Mouse (Mus musculus) cerebellum, adult 8-10 months (tissue): ENCODE data around the gene Cuedc2.

Experiments used
- DNase-seq: peaks from one replicate; pipeline ENCODE4 v3.0.0; 2022

The Cuedc2 gene

DNA sequence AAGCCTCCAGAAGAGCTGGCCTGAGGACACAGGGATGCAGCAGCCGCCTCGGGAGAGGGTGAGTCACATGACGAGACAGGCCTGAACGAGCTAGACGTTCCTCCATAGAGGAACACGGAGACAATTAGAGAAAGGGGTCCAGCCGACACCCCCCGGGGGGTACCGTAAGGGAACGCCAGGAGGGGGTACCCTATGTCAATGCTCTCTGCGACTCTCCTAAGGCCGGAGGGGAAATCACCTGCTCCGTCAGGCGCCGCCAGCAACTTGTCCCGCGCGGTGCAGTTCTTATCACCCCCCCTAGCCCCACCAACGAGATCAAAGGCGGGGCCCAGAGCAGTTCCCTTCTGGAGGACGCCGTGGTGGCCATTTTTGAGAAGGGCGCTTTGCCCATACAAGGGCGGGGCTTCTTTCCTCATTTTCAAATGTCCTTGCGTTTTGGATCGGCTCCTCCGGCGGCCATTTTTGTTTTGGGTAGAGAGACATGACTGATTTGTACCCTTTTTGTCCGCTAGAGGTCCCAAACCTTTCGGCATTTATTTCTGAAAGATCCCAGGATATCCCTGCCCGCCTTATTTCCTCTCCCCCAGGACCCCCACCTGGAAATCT is at the start of gene Cuedc2:
TSS of gene Cuedc2 (minus strand) at position 372 of the 606 bp plus-strand sequence.
- peak; percentile 99 for DNase-seq

- DNase-seq: no peak
These were observed 43.8 kb upstream of the Cuedc2 start for GRCm38 (mm10) chr19:46382275-46382674.

DNA sequence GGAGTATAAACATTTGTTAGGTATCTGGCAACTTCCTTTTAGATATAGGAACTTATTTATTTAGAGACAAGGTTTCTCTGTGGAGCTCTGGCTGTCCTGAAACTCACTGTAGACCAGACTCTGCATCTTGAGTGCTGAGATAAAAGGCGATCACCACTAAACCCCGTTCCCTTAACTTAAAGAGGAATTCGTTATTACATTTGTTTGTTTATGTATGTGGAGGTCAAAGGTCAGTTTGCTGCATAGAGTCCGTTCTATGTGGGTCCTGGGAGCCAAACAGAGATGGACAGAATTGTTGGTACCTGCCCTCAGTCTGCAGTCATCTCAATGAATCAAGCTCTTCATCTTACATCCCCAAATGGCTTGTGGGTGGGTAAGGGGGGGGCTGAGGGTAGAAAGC is 37.4 kb upstream of the Cuedc2 start:
- no peak for DNase-seq

DNA sequence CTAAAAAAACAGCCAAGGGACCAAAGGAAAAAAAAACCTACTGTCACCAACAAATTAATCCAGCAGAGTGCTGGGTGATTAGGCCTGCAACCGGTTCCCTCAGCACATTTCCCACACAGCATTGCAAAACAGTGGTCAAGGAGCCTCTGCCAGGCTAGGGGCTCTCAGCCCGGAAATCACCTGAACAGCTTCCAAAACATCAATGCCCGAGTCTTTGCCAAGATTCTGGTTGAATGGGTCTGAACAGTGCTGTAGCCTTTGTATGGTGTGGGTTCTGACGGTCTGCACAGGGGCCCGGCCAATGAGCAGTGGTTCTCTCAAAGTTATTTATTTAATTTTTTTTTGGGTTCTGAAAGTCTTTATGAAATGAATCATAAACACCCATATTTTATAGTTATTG is 37.0 kb upstream of the Cuedc2 start:
- DNase-seq: no peak

DNA sequence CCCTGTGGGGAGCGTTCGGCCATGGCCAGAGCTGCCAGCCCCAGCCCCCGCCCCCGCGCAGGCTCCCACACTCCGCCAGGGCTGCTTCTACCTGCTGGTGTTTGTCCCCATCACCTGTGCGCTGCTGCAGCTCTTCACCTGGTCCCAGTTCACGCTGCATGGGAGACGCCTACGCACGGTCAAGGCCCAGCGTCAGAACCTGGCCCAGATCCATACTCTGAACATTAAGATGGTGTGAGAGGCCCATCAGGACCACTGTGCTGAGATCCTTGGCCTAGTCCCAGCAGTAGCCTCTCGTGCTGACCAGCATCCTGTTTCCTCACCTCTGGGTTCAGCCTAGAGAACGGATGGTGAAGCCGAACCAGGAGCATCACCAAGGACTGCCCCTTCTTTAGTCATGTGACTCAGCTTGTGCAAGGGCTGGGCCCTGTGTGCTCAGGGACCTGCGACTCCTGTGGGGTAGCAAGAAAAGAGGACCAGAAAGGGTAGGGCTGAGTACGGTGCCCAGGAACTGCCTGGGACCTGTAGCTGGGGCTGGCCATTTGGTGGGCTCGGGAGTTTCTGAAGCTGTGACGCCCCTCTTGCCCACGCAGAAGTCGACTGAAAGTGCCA is 36.1 kb upstream of the Cuedc2 start:
- no peak for DNase-seq

DNA sequence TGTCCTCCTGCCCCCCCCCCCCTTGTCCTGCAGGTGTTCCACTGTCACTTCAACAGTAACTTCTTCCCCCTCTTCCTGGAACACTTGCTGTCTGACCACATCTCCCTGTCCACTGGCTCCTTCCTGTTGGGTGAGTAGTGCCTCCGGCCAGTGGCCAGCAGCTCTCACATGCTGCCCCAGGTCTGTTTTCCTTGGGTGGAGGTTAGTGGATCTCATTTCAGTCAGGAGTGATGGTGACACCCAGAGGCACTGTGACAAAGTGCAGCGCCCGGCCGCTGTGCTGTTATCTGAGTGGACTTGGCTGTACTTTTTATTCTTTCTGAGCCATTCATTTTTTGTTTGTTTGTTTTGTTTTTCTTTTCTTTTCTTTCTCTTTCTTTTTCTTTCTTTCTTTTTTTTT is 30.7 kb upstream of the Cuedc2 start:
- peak; percentile 59 for DNase-seq

GRCm38 (mm10) chr19:46367798-46368590 is 29.5 kb upstream of the Cuedc2 start:
- DNase-seq: no peak

DNA sequence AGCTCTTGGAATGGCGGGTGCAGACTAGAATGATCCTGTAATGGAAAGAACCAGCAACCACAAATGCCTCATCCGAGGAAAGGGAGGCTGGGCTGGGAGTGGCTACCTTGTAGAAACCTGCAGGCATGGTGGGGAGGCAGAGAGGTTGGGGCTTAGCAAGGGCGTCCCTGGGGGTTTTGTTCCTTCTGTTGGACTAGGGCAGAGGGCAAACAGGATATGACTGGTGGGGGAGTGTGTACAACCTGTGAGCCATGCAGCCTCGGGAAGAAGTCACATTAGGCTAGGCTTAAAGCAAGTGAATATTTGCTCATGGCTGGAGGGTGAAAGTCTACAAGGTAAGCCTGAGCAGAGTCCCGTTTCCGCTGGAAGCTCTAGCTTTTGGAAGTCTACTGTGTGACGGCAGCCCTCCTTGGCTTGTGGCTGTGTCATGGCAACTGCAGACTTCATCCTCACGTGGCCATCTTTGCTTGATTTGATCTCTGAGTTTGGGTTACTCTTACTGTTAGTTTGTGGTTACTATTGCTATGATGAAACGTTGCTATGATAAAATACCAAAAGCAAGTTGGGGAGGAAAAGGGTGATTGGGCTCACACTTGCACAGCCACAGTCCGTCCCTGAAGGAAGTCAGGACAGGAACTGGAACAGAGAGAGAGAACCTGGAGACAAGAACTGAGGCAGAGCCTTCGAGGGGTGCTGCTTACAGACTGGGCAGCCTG is 24.9 kb upstream of the Cuedc2 start:
- no peak for DNase-seq

GRCm38 (mm10) chr19:46362104-46362503 is 23.6 kb upstream of the Cuedc2 start:
- no peak for DNase-seq

- DNase-seq: no peak
These were observed 19.9 kb upstream of the Cuedc2 start for GRCm38 (mm10) chr19:46358381-46358780.

GRCm38 (mm10) chr19:46357344-46358280 is 19.1 kb upstream of the Cuedc2 start:
- no peak for DNase-seq

DNA sequence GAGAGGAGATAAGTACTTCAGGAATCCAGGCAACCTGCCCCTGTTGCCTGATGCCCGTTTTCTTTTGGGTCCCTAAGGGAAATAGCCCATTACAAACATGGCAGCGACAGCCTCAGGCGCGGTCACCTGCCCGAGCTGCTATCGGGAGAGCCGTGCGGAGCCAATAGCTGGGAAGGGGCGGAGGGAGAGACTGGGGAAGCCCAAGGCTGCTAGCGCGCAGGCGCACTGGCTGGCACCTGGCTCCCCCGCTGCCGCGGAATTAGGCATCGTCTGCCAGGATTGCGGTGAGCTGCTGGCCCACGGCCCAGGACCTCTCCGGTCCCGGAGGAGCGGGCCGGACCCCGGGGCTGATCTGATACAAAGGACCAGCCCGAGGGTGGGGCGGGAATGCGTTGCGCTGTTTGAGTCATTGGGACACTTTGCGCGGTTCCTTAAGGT is 18.2 kb upstream of the Cuedc2 start:
- peak; percentile 92 for DNase-seq

DNA sequence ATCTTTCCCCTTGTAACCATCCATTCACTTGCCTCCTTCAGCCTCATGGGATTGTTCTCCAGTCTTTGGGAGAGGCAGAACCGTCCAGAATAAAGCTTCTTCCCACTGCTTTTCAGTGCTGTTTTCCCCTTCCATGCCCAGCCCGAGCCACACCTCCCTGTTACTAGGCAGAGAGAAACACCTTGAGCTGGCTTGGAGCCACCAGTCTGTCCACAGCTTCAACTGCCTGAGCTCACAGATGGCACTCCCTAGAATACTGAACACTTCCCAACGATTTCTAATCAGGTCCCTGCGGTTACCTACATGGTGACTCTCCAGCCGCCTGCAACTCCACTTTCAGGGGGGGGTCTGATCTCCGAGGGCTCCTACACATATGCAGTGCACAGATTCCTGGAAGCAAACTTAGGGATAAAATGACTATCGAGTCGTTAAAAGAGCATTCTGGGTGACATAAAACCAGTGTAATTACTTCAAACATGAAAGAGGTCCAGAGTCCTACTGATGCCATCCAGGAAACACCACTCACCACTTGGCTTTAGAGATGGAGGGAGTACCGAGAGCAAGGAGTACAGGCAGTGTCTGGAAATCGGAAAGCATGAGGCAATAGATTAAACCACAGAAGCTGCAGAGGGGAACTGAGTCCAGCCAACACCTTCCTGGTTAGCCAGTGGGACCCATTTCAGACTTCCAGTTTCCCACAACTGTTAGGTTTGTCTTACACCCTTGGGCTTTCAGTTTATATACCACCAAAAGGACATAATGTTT is 11.8 kb upstream of the Cuedc2 start, which contains the start of gene 2310034G01Rik:
TSS of gene 2310034G01Rik (minus strand) at position 135 of the 765 bp plus-strand sequence.
- DNase-seq: no peak

DNA sequence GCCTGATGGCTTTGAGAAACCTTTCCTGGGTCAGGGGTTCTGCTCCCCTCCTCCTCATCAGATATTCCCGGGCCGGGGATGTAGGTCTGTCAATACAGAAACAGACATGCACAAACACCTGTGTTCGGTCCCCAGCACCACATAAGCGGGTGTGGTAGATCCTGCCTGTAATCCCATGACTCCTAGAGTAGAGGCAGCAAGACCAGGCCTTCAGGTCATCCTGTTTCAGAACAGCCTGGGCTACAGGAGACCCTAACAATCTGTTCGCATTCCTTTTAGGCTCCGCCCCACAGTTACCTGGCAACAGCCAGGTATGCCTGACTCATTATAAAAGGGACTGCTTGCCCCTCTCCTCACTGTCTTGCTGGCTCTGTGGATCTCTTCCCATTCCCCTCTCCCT is 11.0 kb upstream of the Cuedc2 start:
- DNase-seq: no peak

DNA sequence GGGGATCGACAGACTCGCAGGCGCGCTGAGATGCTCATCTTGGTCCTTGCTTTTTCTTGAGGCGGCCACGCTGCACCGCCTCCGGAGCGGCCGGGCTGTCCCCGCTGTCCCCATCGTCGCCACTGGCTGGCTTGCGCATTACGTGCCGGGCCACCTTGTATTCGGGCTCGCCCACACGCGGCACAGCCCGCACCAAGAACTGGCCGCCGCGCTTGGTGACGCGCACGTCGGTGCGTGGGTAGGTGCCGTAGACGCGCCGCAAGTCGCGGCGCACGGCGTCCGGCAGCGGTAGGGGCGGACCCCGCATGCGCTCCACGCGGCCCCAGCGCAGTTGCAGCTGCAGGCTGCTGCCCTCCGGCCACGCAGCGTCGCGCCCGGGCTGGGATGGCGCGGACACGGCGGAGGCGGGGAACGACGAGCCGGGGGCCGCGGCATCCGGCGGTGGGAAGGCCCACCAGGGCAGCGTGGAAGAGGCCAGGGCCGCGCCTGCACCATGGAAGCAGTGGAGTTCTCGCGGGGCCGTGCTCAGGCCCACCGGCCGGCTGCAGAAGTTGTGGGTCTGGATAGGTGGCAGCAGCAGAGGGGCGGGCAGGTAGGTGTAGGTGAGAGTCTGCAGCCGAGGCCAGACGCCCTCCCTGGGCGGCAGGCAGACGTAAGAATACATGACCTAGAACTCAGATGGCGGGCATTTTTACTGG is 10.4 kb upstream of the Cuedc2 start:
- peak; percentile 87 for DNase-seq

DNA sequence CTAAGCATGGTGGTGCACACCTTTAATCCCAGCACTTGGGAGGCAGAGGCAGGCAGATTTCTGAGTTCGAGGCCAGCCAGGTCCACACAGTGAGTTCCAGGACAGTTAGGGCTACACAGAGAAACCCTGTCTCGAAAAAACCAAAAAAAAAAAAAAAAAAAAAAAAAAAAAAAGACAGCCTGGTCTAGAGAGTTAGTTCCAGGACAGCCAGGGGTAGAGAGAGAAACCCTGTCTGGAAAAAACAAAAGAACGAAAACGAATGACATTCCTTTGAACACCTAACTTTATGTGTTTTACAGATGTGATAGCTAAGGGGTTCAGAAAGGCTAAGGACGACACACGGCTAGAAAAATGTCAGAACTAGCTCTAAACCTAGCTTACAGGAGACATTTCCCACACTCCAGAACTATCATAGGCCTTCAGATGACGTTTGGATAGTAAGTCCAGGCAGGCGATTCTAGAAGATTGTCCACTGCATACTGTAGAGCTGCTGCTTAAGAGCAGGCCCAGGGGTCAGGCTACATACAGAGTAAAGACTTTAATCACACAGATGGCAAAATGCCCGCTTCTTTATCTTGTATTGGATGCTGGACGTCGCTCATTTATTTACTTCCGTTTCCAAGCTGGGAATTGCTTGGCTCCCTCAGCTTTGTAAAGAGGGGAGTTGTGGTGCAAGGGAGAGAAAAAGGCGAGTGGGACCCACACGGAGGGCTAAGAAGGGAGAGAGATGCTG is 9.6 kb upstream of the Cuedc2 start:
- no peak for DNase-seq

GRCm38 (mm10) chr19:46347146-46347545 is 8.6 kb upstream of the Cuedc2 start:
- no peak for DNase-seq

GRCm38 (mm10) chr19:46344710-46345419 is 6.4 kb upstream of the Cuedc2 start:
- DNase-seq: no peak

- peak; percentile 53 for DNase-seq
These were observed 927 bp upstream of the Cuedc2 start for GRCm38 (mm10) chr19:46339287-46339971.
